Mouse (Mus musculus): ENCODE data around the gene Mdfi.

DNA sequence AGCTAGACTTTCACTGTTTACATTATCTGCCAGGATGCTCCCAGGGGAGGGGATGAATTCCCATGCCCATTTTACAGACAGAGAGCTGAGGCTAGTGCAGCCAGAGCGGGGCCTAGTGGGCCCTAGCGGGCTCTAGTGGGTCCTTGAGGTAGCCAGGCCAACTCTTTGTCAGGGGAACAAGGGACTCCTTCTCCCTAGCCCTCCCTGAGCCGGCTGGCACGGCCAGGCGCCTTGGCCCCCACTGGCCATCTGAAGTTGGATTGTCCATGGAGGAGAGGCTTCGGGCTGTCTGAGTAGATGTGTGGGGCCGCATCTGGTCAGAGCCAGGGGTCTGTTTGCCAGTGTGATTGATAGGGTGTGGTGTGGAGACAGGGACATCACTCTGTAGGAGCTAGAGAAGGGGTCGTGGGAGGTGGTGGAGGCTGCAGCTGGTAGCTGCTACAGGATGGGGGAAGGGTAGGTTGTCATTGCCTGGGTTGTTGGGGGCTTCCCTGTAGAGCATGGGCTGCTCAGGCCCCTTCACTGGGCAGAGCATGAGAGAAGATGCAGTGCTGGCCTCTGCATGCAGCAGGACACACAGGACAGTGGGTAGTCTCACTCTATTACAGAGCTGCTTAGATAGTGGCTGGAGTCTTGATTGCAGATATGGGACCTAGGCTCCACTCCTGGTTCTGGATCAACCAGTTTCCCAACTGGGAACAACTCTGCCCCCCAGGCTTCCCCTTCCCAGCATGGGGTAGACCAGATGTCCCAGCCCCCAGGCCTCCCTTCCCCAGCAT is 50.9 kb downstream of the Mdfi start:
- TF ChIP-seq GATA1 (IDR thresholded peaks at IDR 0.05; ENCODE audit: low read length) (no peak), TAL1 (IDR thresholded peaks at IDR 0.05; ENCODE audit: low read length) (no peak)

Data from erythroblast, embryonic 14.5 days (primary cell).